Mouse (Mus musculus) mouse embryonic stem cell (cell line): ENCODE results near the gene Taar5.

Experiments used
- in situ Hi-C, 2 experiments: fragments of 300-500 bp; cut with MboI; formaldehyde crosslinking; loops; 1 replicate in 1 of 2; 3 replicates in 1 of 2; pipeline ENCODE4 v1.14.3; 2019 to 2020; ENCODE audit warnings: low sequenced_read_pairs in 2 of 2, low pct_unique_long_range_greater_than_20kb in 1 of 2, mixed read lengths in 1 of 2; ENCODE audit not compliant: unreplicated experiment in 1 of 2

Gene Taar5

GRCm38 (mm10) chr10:23970656-23971165, at the start of gene Taar5:
Taar5 (plus strand) TSS chr10:23970706.
- in situ Hi-C loops = no loop called here

- in situ Hi-C loops = no loop called here
Observed at GRCm38 (mm10) chr10:23922468-23922867, 48.0 kb upstream of the Taar5 start.

- in situ Hi-C loops = no loop called here
Observed at GRCm38 (mm10) chr10:23923941-23924340, 46.6 kb upstream of the Taar5 start.

DNA sequence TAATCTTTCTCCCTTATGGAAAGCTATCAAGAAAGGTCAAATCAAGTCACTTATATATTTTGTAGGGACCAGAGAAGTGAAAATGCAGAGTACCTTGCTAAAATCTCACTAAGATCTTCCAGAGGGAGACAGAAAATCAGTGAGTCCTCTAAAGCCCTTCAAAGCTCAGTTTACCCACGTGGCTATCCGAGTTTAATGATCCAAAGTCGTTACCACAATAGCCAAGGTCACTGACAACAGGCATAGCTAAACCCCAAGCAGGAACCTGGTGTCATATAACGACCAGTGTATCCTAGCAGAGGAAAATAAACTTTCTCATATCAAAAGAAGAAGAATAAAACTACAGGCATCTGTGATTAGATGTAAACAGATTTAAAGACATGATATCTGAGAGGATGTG, 32.9 kb upstream of the Taar5 start:
- in situ Hi-C loops = no loop called here

- in situ Hi-C loops = no loop called here
Observed at GRCm38 (mm10) chr10:23938312-23938711, 32.2 kb upstream of the Taar5 start, which contains the start of gene Taar2. Taar2 (plus strand) TSS chr10:23938572.

- in situ Hi-C loops = no loop called here
Observed at GRCm38 (mm10) chr10:23942465-23942864, 28.0 kb upstream of the Taar5 start.

GRCm38 (mm10) chr10:23948026-23948425, 22.5 kb upstream of the Taar5 start:
- in situ Hi-C loops = no loop called here

GRCm38 (mm10) chr10:23949508-23950005, 20.9 kb upstream of the Taar5 start, which contains the start of gene Taar3:
Taar3 (plus strand) TSS chr10:23949558.
- in situ Hi-C loops = no loop called here

- in situ Hi-C loops = no loop called here
Observed at GRCm38 (mm10) chr10:23951714-23952113, 18.8 kb upstream of the Taar5 start.

DNA sequence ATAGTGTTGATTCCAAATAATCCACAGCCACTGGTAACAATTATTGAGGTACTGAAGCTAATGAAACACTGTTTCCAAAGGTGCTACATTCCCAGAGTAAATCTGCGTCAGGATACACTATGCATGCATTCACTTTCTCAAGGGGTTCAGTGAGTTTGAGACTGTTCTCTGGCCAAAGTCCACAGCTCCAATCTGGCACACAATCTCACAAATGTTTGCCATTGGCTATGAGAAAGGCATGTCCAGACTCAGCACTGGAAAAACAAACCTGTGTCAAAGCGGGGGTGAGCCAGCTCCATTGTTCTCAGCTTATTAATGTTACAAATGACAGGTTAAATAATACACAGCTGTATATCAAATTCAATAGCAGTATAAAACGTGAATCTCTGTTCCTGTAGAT, 11.4 kb upstream of the Taar5 start:
- in situ Hi-C loops = no loop called here

DNA sequence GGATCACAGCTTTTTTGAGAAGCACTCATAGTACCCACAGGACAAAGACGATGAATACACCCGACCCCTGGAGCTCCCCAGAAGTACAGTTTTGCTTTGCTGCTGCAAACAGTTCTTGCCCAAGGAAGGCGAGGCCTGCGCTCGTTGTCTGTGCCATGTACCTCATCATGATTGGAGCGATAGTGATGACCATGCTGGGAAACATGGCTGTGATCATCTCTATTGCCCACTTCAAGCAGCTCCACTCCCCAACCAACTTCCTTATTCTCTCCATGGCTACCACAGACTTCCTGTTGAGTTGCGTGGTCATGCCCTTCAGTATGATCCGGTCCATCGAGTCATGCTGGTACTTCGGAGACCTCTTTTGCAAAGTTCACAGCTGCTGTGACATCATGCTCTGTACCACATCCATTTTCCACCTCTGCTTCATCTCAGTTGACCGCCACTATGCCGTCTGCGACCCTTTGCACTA, 10.0 kb upstream of the Taar5 start, which contains the start of gene Taar4:
Gene Taar4, plus strand, starts transcription at position 51 of the 472 bp plus-strand sequence.
- in situ Hi-C loops = no loop called here

GRCm38 (mm10) chr10:23963444-23963843, 7.1 kb upstream of the Taar5 start:
- in situ Hi-C loops = no loop called here

DNA sequence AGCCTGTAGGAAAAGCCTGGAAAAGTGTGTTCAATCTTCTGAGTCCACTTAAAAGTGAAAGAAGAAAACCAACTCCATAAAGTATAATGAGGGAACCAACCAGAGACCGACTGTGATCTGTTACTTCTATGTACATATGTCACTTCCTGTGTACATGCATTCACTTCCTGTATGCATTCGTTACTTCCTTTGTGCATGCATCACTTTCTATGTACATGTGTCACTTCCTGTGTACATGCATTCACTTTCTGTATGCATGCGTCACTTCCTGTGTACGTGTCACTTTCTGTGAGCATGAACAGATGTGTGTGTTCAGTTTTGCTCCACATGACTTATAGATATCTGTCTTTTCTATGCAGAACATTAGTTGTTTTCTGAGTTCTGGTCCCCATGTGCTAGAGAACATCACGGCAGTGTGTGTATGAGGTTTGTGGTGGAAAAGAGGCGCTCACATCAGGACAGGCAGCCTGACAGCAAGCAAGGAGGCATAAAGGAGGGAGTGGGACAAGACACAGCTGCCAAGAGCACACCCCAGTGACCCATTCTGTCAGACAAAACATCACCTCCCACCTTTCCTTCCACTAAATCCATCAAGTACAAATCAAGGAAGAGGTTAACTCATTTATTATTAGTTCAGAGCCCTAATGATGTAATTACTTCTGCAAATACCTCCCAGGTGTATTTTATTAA, 5.4 kb upstream of the Taar5 start:
- in situ Hi-C loops = no loop called here

DNA sequence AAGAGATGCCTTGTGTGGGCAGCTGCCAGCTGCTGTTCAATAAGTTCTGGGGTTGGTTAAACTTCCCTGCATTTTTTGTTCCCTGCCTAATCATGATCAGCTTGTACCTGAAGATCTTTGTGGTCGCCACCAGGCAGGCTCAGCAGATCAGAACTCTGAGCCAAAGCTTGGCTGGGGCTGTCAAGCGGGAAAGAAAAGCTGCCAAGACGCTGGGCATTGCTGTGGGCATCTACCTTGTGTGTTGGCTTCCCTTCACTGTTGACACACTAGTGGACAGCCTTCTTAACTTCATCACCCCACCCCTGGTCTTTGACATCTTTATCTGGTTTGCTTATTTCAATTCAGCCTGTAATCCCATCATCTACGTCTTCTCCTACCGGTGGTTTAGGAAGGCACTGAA, 750 bp downstream of the Taar5 start:
- in situ Hi-C loops = no loop called here

GRCm38 (mm10) chr10:23977958-23978357, 7.5 kb downstream of the Taar5 start:
- in situ Hi-C loops = loop anchor here (25.0 kb wide), 2 partner anchors 109 to 334 kb away; partner anchors contain the start of genes Taar8a (in 1 of the 2) and Taar8b (in 1 of the 2)

DNA sequence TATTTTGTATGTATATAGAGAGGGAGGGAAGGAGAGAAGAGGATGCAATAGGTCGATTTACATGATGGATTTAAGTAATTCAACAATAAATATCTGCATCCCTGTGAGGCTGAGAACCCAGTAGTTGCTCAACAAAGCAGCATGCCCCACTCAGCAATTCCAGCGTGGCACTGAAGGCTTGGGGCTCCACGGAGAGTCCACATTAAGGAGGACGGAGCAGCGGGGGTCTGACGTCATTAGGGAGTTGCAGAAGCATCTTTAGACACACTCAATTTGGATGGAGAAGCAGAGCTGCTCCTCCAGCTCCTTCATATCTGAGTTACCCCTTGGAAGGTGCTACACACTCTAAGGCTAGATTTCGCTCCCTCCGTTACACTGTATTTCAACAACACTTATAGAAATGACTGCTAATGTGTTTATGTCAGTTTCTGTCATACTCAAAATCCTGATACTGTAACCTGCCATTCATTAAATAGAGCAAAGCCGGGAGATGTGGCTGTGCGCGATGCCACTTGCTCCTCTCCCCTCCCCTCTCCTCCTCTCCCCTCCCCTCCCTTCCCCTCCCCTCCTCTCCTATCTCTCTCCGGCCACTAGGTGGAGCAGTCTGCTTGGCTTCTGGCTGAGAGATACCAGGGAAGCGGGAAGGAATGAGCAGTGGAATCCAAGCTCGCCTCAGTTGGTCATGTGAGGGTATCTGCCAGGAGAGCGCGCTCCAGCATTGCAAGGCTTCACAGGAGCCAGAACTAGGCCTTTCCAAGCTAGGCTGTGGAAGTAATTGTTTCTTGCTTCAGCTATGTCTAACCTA, 8.6 kb downstream of the Taar5 start:
- in situ Hi-C loops = loop anchor here (25.0 kb wide), 2 partner anchors 108 to 333 kb away; partner anchors contain the start of genes Taar8a (in 1 of the 2) and Taar8b (in 1 of the 2)

DNA sequence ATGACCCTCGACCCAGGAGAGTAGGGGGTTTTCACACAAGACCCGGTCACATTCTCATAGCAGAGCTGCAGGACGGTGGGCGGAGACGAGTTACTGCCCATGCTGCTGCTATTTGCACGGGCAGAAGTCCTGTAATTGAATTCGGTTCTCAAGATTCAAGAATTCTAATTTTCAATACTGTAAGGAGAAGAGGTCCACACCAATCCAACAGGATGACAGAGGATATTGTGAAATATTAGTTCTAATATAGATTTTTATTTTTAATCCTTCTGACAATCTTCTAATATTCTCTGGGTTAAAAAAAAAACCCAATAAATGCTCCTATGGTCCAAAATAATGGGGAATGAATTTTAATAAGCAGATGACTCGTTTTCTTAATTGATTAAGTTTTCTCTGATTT, 15.0 kb downstream of the Taar5 start, which contains the start of gene Taar6:
Gene Taar6, minus strand, starts transcription at position 101 of the 400 bp plus-strand sequence.
- in situ Hi-C loops = loop anchor here (10.0 to 25.0 kb wide), 3 partner anchors 102 to 327 kb away; partner anchors contain the start of genes Taar8a (in 1 of the 2) and Taar8b (in 1 of the 2)

GRCm38 (mm10) chr10:23986419-23986818, 15.9 kb downstream of the Taar5 start:
- in situ Hi-C loops = loop anchor here (10.0 to 25.0 kb wide), 3 partner anchors 101 to 326 kb away; partner anchors contain the start of genes Taar8a (in 1 of the 2) and Taar8b (in 1 of the 2)
